Mouse (Mus musculus) limb, embryonic 13.5 days (tissue): ENCODE data around the gene Gm11733. TPM values are rescaled to one million over a fixed set of nuclear protein-coding genes. Genes with fewer than 3 reads are reported as not detected.
"Not testable (repeated sequence)": the region's sequence is repeated elsewhere in the genome, so short reads cannot be mapped to it uniquely, and the experiment has no call there.

ENCODE experiments used
- ATAC-seq: fragments of 200-750 bp; cut with Nextera tagmentation; 2 replicates; pipeline ENCODE4 v1.8.0; 2017; ENCODE audit warnings: low read depth, moderate number of reproducible peaks, moderate TSS enrichment; ENCODE audit not compliant: low FRiP score
- H3K27ac ChIP-seq: fragments of 300-500 bp; sonication (generic); 2 replicates; pipeline ENCODE4 v1.5.1; 2015; ENCODE audit warnings: inconsistent platforms, mild to moderate bottlenecking, moderate library complexity
- H3K27me3 ChIP-seq: fragments of 300-500 bp; sonication (generic); 2 replicates; pipeline ENCODE4 v1.6.1; 2015; ENCODE audit warnings: mild to moderate bottlenecking, inconsistent platforms
- H3K36me3 ChIP-seq: fragments of 300-500 bp; sonication (generic); 2 replicates; pipeline ENCODE4 v1.6.1; 2015; ENCODE audit warnings: inconsistent platforms, mild to moderate bottlenecking, moderate library complexity
- H3K4me1 ChIP-seq: fragments of 300-500 bp; sonication (generic); 2 replicates; pipeline ENCODE4 v1.6.1; 2015; ENCODE audit warnings: inconsistent platforms
- H3K4me2 ChIP-seq: fragments of 300-500 bp; sonication (generic); replicated peaks from 2 replicates; pipeline ENCODE4 v1.6.1; 2015; ENCODE audit warnings: inconsistent platforms, mild to moderate bottlenecking, moderate library complexity
- H3K4me3 ChIP-seq: fragments of 300-500 bp; sonication (generic); 2 replicates; pipeline ENCODE4 v1.5.1; 2015; ENCODE audit warnings: moderate library complexity, mild to moderate bottlenecking, inconsistent platforms
- H3K9ac ChIP-seq: fragments of 300-500 bp; sonication (generic); 2 replicates; pipeline ENCODE4 v1.6.1; 2015; ENCODE audit warnings: mild to moderate bottlenecking, inconsistent platforms
- H3K9me3 ChIP-seq: fragments of 300-500 bp; sonication (generic); 2 replicates; pipeline ENCODE4 v1.6.1; 2016; ENCODE audit warnings: inconsistent platforms
- WGBS: fragments of 180-500 bp; shearing (Covaris S2); methylation state at CpG from one replicate; pipeline ENCODE4 v1.1.7; 2015; 5-methylcytosine and 5-hydroxymethylcytosine counted together
- polyA plus RNA-seq: library from polyadenylated mRNA; unstranded; fragments of >200 nt; fragmentation: Nextera tagmentation; extraction: Ambion mirVana; gene quantifications from 2 replicates; pipeline ENCODE4 v1.2.1, GENCODE M21; 2015

Gm11733 gene
- polyA plus RNA-seq: not detected in 2 replicates

DNA sequence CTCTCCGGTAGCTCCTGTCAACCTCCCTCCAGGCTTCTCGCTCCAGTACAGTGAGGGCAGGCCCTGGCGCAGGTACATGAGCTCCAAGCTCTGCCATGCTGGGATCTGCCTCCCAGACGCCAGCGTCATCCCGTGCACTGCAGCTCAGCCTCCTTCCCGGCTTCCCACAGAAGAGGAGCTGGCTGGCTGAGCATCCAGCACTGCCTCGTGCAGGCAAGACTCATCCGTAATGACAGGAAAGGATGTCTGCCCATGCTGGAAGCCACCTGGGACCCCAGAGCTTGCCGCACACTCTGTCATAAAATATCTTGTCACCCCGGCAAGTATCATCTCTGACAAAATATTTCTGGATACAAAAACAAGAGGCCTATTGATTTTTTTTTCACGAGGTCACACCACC, at the start of gene Gm11733:
Gene Gm11733 (plus strand): TSS at position 171 of the 400 bp plus-strand sequence.
- H3K36me3 ChIP-seq: no peaks in the 10 kb centered on the region
- H3K4me3 ChIP-seq: peak within 1 kb of the TSS; percentile 26; the same call in 1 of the 2 replicates
- 39% methylated on average over 12 of the region's 12 CpGs for WGBS
- peaks cover 39% of the 10 kb centered on the region for H3K4me1 ChIP-seq
- peaks cover 8% of the 10 kb centered on the region; the same call in 1 of the 2 replicates for H3K9me3 ChIP-seq
- peak within 1 kb of the TSS; percentile 61; the same call in 1 of the 2 replicates for H3K27ac ChIP-seq
- H3K4me2 ChIP-seq: peak within 1 kb of the TSS; percentile 64
- H3K9ac ChIP-seq: peak within 1 kb of the TSS; percentile 43
- ATAC-seq: no peak
- no peaks in the 10 kb centered on the region for H3K27me3 ChIP-seq

GRCm38 (mm10) chr11:117436401-117437109, 47.6 kb upstream of the Gm11733 start:
- Histone ChIP-seq H3K4me1 (peaks cover 21% of the 10 kb centered on the region), H3K27me3 (peaks cover 54% of the 10 kb centered on the region), H3K9me3 (peaks cover 5% of the 10 kb centered on the region; the same call in 1 of the 2 replicates), H3K27ac (no peak overlapping the region), H3K4me3 (no peak overlapping the region), H3K9ac (no peak overlapping the region), H3K36me3 (no peaks in the 10 kb centered on the region), H3K4me2 (peak overlapping the region; percentile 48)
- peak; percentile 58 for ATAC-seq
- 28% methylated on average over 22 of the region's 22 CpGs for WGBS

DNA sequence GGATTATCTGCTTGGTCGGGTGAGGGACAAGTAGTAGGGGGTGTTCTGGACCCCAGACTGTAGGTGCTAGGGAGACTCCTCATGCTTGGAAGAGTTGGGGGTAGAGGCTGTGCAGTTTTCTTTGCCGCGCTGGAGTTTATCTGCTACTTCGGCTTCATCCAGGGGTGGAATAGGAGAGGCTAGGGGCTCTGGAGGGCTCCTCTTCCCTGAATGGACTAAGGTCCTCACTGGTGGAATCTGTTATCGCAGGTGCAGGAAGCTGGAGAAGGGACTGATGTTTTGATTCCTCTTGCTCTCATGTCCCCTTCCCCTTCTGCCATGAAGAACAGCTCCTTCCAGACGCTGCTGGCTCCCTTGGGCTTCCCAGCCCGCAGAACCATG, 47.1 kb upstream of the Gm11733 start:
- WGBS: 44% methylated on average over 7 of the region's 7 CpGs
- Histone ChIP-seq H3K36me3 (no peaks in the 10 kb centered on the region), H3K9ac (no peak overlapping the region), H3K27ac (no peak overlapping the region), H3K4me2 (peak overlapping the region; percentile 48), H3K9me3 (peaks cover 5% of the 10 kb centered on the region; the same call in 1 of the 2 replicates), H3K4me1 (peaks cover 24% of the 10 kb centered on the region), H3K4me3 (no peak overlapping the region), H3K27me3 (peaks cover 59% of the 10 kb centered on the region)
- ATAC-seq: no peak

- H3K9me3 ChIP-seq: 0 out of 2 replicates have a peak, but pooled peaks cover under 1% of the 10 kb centered on the region
- peaks cover 60% of the 10 kb centered on the region for H3K27me3 ChIP-seq
- H3K4me1 ChIP-seq: peaks cover 24% of the 10 kb centered on the region
- 50% methylated on average over 6 of the region's 6 CpGs for WGBS
- no peak overlapping the region for H3K4me3 ChIP-seq
- H3K27ac ChIP-seq: no peak overlapping the region
- no peaks in the 10 kb centered on the region for H3K36me3 ChIP-seq
- H3K9ac ChIP-seq: no peak overlapping the region
- no peak for ATAC-seq
- H3K4me2 ChIP-seq: no peak overlapping the region
Observed at GRCm38 (mm10) chr11:117438363-117438762, 45.8 kb upstream of the Gm11733 start.

DNA sequence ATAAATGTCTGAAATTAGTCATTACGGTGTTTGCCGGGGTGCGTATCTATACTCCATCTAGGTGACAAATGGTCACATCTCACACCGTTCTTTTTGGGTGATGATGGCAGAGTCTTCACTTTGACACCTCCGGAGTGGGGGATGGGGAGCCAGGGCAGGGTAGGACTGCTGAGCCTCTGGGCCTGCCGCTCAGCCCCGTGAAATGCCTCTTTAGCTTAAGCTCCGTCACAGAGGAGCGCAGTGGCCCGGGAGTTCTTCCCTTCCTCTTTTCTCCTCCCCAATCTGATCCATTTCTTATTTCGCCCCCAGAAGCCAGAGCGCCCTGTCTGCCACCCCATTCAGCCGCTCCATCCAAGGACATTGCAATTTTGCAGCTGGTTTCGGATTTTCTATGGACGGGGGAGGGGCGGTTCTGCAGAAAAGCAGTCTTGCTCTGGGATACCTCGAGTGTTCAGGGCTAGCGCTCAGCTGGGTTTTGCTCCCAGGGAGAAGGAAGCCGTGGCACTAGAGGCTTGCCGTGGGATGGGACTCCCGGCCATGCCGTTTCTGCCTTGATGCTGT, 43.2 kb upstream of the Gm11733 start:
- ATAC-seq: no peak
- Histone ChIP-seq H3K27me3 (peaks cover 53% of the 10 kb centered on the region), H3K9me3 (no peaks in the 10 kb centered on the region), H3K36me3 (no peaks in the 10 kb centered on the region), H3K27ac (no peak overlapping the region), H3K4me1 (peaks cover 32% of the 10 kb centered on the region), H3K4me2 (peak overlapping the region; percentile 57), H3K9ac (peak overlapping the region; percentile 25; the same call in 1 of the 2 replicates), H3K4me3 (peak overlapping the region; percentile 25)
- WGBS: 13% methylated on average over 22 of the region's 22 CpGs

GRCm38 (mm10) chr11:117444090-117444489, 40.1 kb upstream of the Gm11733 start:
- no peak overlapping the region for H3K4me3 ChIP-seq
- H3K27ac ChIP-seq: no peak overlapping the region
- H3K4me2 ChIP-seq: no peak overlapping the region
- no peak for ATAC-seq
- peaks cover 29% of the 10 kb centered on the region for H3K27me3 ChIP-seq
- H3K36me3 ChIP-seq: no peaks in the 10 kb centered on the region
- 80% methylated on average over 2 of the region's 2 CpGs for WGBS
- peaks cover 20% of the 10 kb centered on the region for H3K4me1 ChIP-seq
- no peaks in the 10 kb centered on the region for H3K9me3 ChIP-seq
- H3K9ac ChIP-seq: no peak overlapping the region

DNA sequence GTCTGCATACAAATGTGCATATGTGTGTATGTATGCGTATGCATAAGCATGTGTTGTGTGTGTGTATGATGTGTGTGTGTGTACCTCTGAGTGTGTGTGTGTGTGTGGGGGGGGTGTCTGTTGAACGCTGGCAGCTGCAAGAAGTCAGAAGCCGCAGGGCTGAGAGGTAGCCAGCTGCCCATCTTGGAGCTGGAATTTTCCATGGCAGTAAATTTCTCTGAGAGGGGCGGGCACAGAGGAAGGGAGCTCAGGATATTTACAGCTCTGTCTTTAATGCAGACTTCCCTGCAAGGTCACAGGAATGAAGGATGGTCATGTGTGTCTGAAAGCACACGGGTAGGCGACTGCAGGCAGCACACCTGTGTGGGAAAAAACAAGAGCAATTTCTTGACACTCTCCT, 38.5 kb upstream of the Gm11733 start:
- peaks cover 14% of the 10 kb centered on the region; the same call in 1 of the 2 replicates for H3K27me3 ChIP-seq
- peak; percentile 59; the same call in 1 of the 2 replicates for ATAC-seq
- WGBS: 25% methylated on average over 6 of the region's 6 CpGs

DNA sequence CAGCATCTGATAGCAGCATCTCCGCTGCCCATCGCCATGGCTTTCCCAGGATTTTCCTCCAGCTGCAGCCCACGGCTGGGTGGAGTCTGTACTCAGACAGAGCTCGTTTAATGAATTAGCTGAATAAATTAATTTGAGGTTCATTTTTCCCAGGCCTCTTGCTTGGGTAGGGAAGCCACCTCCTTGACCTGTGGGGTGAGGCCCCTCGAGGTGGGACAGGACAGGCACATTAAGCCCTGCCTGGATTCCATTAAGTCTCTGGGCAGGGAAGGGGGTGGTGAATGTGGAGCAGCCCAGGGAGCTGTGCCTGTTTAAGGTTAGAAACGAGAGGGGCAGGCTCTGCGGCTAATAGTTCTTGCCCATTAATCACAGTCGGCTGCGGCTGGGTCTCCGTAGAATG, 30.1 kb upstream of the Gm11733 start:
- peak overlapping the region; percentile 30 for H3K4me2 ChIP-seq

More for the DNA sequence above, 38.5 kb upstream of the Gm11733 start:
- Histone ChIP-seq H3K4me1 (peaks cover 19% of the 10 kb centered on the region), H3K27ac (no peak overlapping the region; the same call in 1 of the 2 replicates), H3K9me3 (no peaks in the 10 kb centered on the region), H3K9ac (no peak overlapping the region), H3K4me2 (no peak overlapping the region), H3K36me3 (no peaks in the 10 kb centered on the region), H3K4me3 (no peak overlapping the region)

DNA sequence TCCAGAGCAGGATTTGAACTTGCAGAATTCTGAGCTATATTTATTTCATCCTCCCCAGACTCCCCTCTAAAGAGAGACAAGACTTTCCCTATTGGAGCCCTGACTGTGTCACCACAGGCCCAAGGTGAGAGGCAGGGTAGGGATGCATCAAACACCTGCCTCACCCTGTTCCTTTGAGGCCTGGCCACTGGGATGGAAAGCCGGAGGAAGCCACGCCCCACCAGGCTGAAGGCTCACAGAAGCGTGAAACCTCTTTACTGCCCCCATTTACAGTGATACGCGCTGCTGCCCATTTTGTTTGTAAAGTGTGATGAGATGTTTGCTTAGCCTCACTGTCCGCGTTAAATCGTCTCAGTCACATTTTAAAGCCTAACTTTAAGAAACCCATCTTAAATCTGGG, 25.0 kb upstream of the Gm11733 start:
- Histone ChIP-seq H3K9ac (no peak overlapping the region), H3K27me3 (peaks cover 45% of the 10 kb centered on the region)
- 5% methylated on average over 8 of the region's 8 CpGs for WGBS

More for the DNA sequence above, 30.1 kb upstream of the Gm11733 start:
- no peak for ATAC-seq
- H3K27ac ChIP-seq: peak overlapping the region; percentile 15
- peaks cover 24% of the 10 kb centered on the region for H3K4me1 ChIP-seq
- 0 out of 2 replicates have a peak, but pooled peaks cover 3% of the 10 kb centered on the region for H3K9me3 ChIP-seq
- WGBS: 11% methylated on average over 10 of the region's 10 CpGs
- no peaks in the 10 kb centered on the region for H3K36me3 ChIP-seq
- H3K9ac ChIP-seq: peak overlapping the region; percentile 35; the same call in 1 of the 2 replicates
- H3K4me3 ChIP-seq: no peak overlapping the region
- peaks cover 20% of the 10 kb centered on the region for H3K27me3 ChIP-seq

GRCm38 (mm10) chr11:117462202-117462864, 21.8 kb upstream of the Gm11733 start:
- Histone ChIP-seq H3K9ac (no peak overlapping the region), H3K27ac (no peak overlapping the region)

More for the DNA sequence above, 25.0 kb upstream of the Gm11733 start:
- Histone ChIP-seq H3K4me1 (peaks cover 43% of the 10 kb centered on the region), H3K36me3 (no peaks in the 10 kb centered on the region), H3K27ac (no peak overlapping the region), H3K4me2 (no peak overlapping the region), H3K4me3 (no peak overlapping the region), H3K9me3 (0 out of 2 replicates have a peak, but pooled peaks cover 3% of the 10 kb centered on the region)
- no peak for ATAC-seq

GRCm38 (mm10) chr11:117463416-117463815, 20.8 kb upstream of the Gm11733 start:
- not testable (repeated sequence) for ATAC-seq, H3K27ac ChIP-seq, H3K4me3 ChIP-seq, H3K9me3 ChIP-seq, H3K9ac ChIP-seq, H3K4me2 ChIP-seq, H3K36me3 ChIP-seq
- 73% methylated on average over 4 of the region's 4 CpGs for WGBS
- Histone ChIP-seq H3K4me1 (peaks cover 44% of the 10 kb centered on the region), H3K27me3 (peaks cover 45% of the 10 kb centered on the region)

More at GRCm38 (mm10) chr11:117462202-117462864, 21.8 kb upstream of the Gm11733 start:
- Histone ChIP-seq H3K36me3 (no peaks in the 10 kb centered on the region), H3K4me2 (peak overlapping the region; percentile 35; the same call in 1 of the 2 replicates), H3K4me1 (peaks cover 42% of the 10 kb centered on the region), H3K9me3 (no peaks in the 10 kb centered on the region), H3K27me3 (peaks cover 45% of the 10 kb centered on the region), H3K4me3 (no peak overlapping the region)
- ATAC-seq: no peak
- 8% methylated on average over 16 of the region's 16 CpGs for WGBS

GRCm38 (mm10) chr11:117466292-117466691, 17.9 kb upstream of the Gm11733 start:
- no peak for ATAC-seq
- peaks cover 16% of the 10 kb centered on the region for H3K27me3 ChIP-seq
- WGBS: 20% methylated on average over 5 of the region's 5 CpGs
- peaks cover 45% of the 10 kb centered on the region for H3K4me1 ChIP-seq
- no peak overlapping the region for H3K4me2 ChIP-seq
- no peak overlapping the region for H3K27ac ChIP-seq
- H3K36me3 ChIP-seq: no peaks in the 10 kb centered on the region
- no peaks in the 10 kb centered on the region for H3K9me3 ChIP-seq
- no peak overlapping the region for H3K4me3 ChIP-seq
- no peak overlapping the region for H3K9ac ChIP-seq
